Mouse (Mus musculus) heart, embryonic 15.5 days (tissue): ENCODE measurements around the gene Stn1. TPM values are rescaled to one million over a fixed set of nuclear protein-coding genes. Genes with fewer than 3 reads are reported as not detected.

Experiments
- ATAC-seq: fragments of 200-750 bp; cut with Nextera tagmentation; replicated peaks from 2 replicates; pipeline ENCODE4 v1.8.0; 2017; ENCODE audit warnings: low read depth, moderate TSS enrichment; ENCODE audit not compliant: insufficient number of reproducible peaks, insufficient read depth, low FRiP score
- H3K27ac ChIP-seq: fragments of 300-500 bp; sonication (generic); 2 replicates; pipeline ENCODE4 v1.5.1; 2015; ENCODE audit warnings: mild to moderate bottlenecking, inconsistent platforms
- H3K27me3 ChIP-seq: fragments of 300-500 bp; sonication (generic); 2 replicates; pipeline ENCODE4 v1.6.1; 2015; ENCODE audit warnings: inconsistent platforms
- H3K36me3 ChIP-seq: fragments of 300-500 bp; sonication (generic); 2 replicates; pipeline ENCODE4 v1.6.1; 2015; ENCODE audit warnings: mild to moderate bottlenecking, inconsistent platforms
- H3K4me1 ChIP-seq: fragments of 300-500 bp; sonication (generic); replicated peaks from 2 replicates; pipeline ENCODE4 v1.6.1; 2015; ENCODE audit warnings: inconsistent platforms
- H3K4me2 ChIP-seq: fragments of 300-500 bp; sonication (generic); 2 replicates; pipeline ENCODE4 v1.6.1; 2015; ENCODE audit warnings: inconsistent platforms, mild to moderate bottlenecking, moderate library complexity
- H3K4me3 ChIP-seq: fragments of 300-500 bp; sonication (generic); 2 replicates; pipeline ENCODE4 v1.5.1; 2015; ENCODE audit warnings: mild to moderate bottlenecking, inconsistent platforms
- H3K9ac ChIP-seq: fragments of 300-500 bp; sonication (generic); 2 replicates; pipeline ENCODE4 v1.6.1; 2015; ENCODE audit warnings: mild to moderate bottlenecking, inconsistent platforms
- H3K9me3 ChIP-seq: fragments of 300-500 bp; sonication (generic); replicated peaks from 2 replicates; pipeline ENCODE4 v1.6.1; 2016; ENCODE audit warnings: inconsistent platforms
- WGBS: fragments of 180-500 bp; shearing (Covaris S2); methylation state at CpG from one replicate; pipeline ENCODE4 v1.1.7; 2015; ENCODE audit warnings: mixed read lengths; 5-methylcytosine and 5-hydroxymethylcytosine counted together
- polyA plus RNA-seq: library from polyadenylated mRNA; unstranded; fragments of >200 nt; fragmentation: Nextera tagmentation; extraction: Ambion mirVana; gene quantifications from 2 replicates; pipeline ENCODE4 v1.2.1, GENCODE M21; 2015

Stn1 gene
- polyA plus RNA-seq, 1 experiment from 2014 or later = 29.0 TPM

- Histone ChIP-seq H3K4me2 (no peak overlapping the region), H3K27ac (no peak overlapping the region), H3K4me1 (peaks cover 16% of the 10 kb centered on the region), H3K4me3 (no peak overlapping the region), H3K27me3 (no peaks in the 10 kb centered on the region), H3K36me3 (no peaks in the 10 kb centered on the region), H3K9me3 (no peaks in the 10 kb centered on the region), H3K9ac (no peak overlapping the region)
- 62% methylated on average over 2 of the region's 2 CpGs for WGBS
- ATAC-seq = 0 out of 2 replicates have a peak, but pooled peaks have one; percentile 24
These were observed 45.5 kb downstream of the Stn1 start for GRCm38 (mm10) chr19:47491853-47492252.

- no peak overlapping the region for H3K4me2 ChIP-seq
- WGBS = 80% methylated on average over 3 of the region's 3 CpGs
- no peaks in the 10 kb centered on the region for H3K27me3 ChIP-seq
- ATAC-seq = no peak
- H3K9me3 ChIP-seq = no peaks in the 10 kb centered on the region
- H3K36me3 ChIP-seq = no peaks in the 10 kb centered on the region
- peaks cover 35% of the 10 kb centered on the region for H3K4me1 ChIP-seq
- no peak overlapping the region for H3K9ac ChIP-seq
- H3K27ac ChIP-seq = no peak overlapping the region
- no peak overlapping the region for H3K4me3 ChIP-seq
These were observed 48.1 kb downstream of the Stn1 start for GRCm38 (mm10) chr19:47489233-47489632.

DNA sequence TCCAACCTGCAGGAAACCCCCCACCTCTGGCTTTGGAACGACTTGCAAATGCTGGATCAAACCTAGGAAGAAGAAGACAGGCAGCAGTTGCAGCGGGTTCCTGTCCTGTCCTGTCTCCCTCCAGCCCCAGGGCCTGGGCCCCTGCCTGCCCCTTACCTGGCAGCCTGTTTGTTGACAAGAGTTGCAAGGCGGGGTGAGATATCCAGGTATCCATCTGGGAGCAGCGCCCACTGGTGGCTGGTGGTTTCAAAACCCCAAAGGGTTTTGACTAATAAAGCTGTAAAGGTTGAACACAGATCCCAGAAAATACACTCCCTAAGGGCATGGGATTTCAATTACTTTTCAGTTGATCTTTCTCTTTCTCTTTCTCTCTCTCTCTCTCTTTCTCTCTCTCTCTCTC is 49.1 kb downstream of the Stn1 start:
- Histone ChIP-seq H3K36me3 (no peaks in the 10 kb centered on the region), H3K4me3 (no peak overlapping the region), H3K9ac (no peak overlapping the region), H3K27me3 (no peaks in the 10 kb centered on the region), H3K4me2 (no peak overlapping the region), H3K4me1 (peaks cover 30% of the 10 kb centered on the region), H3K27ac (no peak overlapping the region), H3K9me3 (no peaks in the 10 kb centered on the region)
- 46% methylated on average over 4 of the region's 4 CpGs for WGBS
- ATAC-seq = no peak

GRCm38 (mm10) chr19:47487572-47487971 is 49.7 kb downstream of the Stn1 start:
- WGBS = 91% methylated on average over 9 of the region's 9 CpGs
- no peaks in the 10 kb centered on the region for H3K36me3 ChIP-seq
- no peak overlapping the region for H3K4me3 ChIP-seq
- H3K27ac ChIP-seq = no peak overlapping the region
- H3K27me3 ChIP-seq = no peaks in the 10 kb centered on the region
- H3K4me1 ChIP-seq = peaks cover 26% of the 10 kb centered on the region
- no peak overlapping the region for H3K9ac ChIP-seq
- no peak for ATAC-seq
- H3K9me3 ChIP-seq = no peaks in the 10 kb centered on the region
- H3K4me2 ChIP-seq = no peak overlapping the region

GRCm38 (mm10) chr19:47485997-47486566 is 51.2 kb downstream of the Stn1 start:
- H3K4me3 ChIP-seq = 0 out of 2 replicates have a peak overlapping the region, but pooled peaks have one; percentile 2

GRCm38 (mm10) chr19:47484110-47484509 is 53.2 kb downstream of the Stn1 start:
- Histone ChIP-seq H3K4me2 (no peak overlapping the region), H3K27me3 (no peaks in the 10 kb centered on the region), H3K9me3 (no peaks in the 10 kb centered on the region), H3K9ac (no peak overlapping the region), H3K27ac (peak overlapping the region; percentile 41), H3K36me3 (no peaks in the 10 kb centered on the region), H3K4me3 (no peak overlapping the region), H3K4me1 (peaks cover 22% of the 10 kb centered on the region)
- WGBS = 84% methylated on average over 3 of the region's 3 CpGs
- ATAC-seq = no peak

More at GRCm38 (mm10) chr19:47485997-47486566, 51.2 kb downstream of the Stn1 start:
- H3K27me3 ChIP-seq = no peaks in the 10 kb centered on the region
- peak; percentile 84 for ATAC-seq
- H3K4me1 ChIP-seq = peaks cover 22% of the 10 kb centered on the region
- 14% methylated on average over 9 of the region's 9 CpGs for WGBS
- peak overlapping the region; percentile 54 for H3K4me2 ChIP-seq
- H3K27ac ChIP-seq = peak overlapping the region; percentile 91
- H3K9me3 ChIP-seq = no peaks in the 10 kb centered on the region
- H3K9ac ChIP-seq = peak overlapping the region; percentile 16; the same call in 1 of the 2 replicates
- no peaks in the 10 kb centered on the region for H3K36me3 ChIP-seq

GRCm38 (mm10) chr19:47483346-47483745 is 54.0 kb downstream of the Stn1 start:
- no peaks in the 10 kb centered on the region for H3K36me3 ChIP-seq
- 42% methylated on average over 3 of the region's 3 CpGs for WGBS
- H3K27ac ChIP-seq = no peak overlapping the region
- peaks cover 22% of the 10 kb centered on the region for H3K4me1 ChIP-seq
- no peak overlapping the region for H3K4me2 ChIP-seq
- H3K9ac ChIP-seq = no peak overlapping the region
- no peaks in the 10 kb centered on the region for H3K27me3 ChIP-seq
- no peak overlapping the region for H3K4me3 ChIP-seq
- ATAC-seq = no peak
- H3K9me3 ChIP-seq = no peaks in the 10 kb centered on the region

DNA sequence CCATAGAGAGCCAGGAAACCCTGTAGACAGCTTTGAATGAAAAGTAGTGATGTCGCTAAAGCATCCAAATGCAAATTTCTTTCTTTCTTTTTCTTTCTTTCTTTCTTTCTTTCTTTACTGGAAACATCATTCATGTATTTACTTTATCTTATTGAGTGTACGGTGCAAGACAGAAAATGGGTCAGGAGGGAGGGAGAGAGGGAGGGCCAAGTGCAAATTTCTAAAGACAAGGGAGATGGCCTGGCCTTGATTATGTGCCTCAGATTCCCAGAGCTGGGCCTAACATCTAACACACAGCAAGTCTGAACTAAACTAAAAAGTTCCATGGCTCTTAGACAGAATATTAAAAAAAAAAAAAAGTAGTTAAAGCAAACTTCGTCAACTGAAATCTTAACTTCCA is 63.9 kb downstream of the Stn1 start:
- WGBS = 76% methylated on average over 3 of the region's 3 CpGs

DNA sequence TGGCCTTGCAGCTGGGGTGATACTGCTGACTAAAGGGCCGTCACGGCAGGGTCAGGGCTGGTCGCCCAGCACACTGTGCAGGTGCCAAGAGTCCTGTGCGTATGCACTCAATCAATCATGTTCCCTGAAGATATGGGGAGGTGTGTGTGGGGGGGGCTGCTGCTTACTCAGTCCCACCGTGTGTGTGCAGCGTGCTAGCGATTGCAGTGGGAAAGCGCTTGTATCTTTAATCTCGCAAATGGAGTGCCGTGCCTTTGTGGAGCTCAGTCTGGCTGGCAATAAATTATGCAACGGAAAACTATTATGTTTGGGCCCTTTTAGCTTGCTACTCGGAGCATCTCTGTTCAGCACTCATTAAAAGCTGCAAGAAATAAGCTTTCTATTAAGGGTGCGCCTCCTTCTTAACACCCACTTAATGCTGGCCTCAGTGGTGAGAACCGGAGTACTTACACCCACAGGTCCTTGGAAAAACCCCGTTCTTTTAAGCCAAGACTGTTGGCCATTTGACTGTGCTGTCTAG is 64.4 kb downstream of the Stn1 start:
- Histone ChIP-seq H3K4me3 (no peak overlapping the region), H3K4me2 (peak overlapping the region; percentile 32), H3K27ac (peak overlapping the region; percentile 12; the same call in 1 of the 2 replicates), H3K9ac (no peak overlapping the region), H3K4me1 (peaks cover 23% of the 10 kb centered on the region), H3K36me3 (no peaks in the 10 kb centered on the region), H3K27me3 (no peaks in the 10 kb centered on the region), H3K9me3 (no peaks in the 10 kb centered on the region)
- ATAC-seq = peak; percentile 78; the same call in 1 of the 2 replicates
- 36% methylated on average over 15 of the region's 15 CpGs for WGBS

More for the DNA sequence above, 63.9 kb downstream of the Stn1 start:
- Histone ChIP-seq H3K9ac (no peak overlapping the region), H3K27ac (no peak overlapping the region), H3K27me3 (no peaks in the 10 kb centered on the region), H3K36me3 (no peaks in the 10 kb centered on the region), H3K4me1 (peaks cover 20% of the 10 kb centered on the region), H3K9me3 (no peaks in the 10 kb centered on the region), H3K4me3 (no peak overlapping the region), H3K4me2 (peak overlapping the region; percentile 32; the same call in 1 of the 2 replicates)
- ATAC-seq = no peak

DNA sequence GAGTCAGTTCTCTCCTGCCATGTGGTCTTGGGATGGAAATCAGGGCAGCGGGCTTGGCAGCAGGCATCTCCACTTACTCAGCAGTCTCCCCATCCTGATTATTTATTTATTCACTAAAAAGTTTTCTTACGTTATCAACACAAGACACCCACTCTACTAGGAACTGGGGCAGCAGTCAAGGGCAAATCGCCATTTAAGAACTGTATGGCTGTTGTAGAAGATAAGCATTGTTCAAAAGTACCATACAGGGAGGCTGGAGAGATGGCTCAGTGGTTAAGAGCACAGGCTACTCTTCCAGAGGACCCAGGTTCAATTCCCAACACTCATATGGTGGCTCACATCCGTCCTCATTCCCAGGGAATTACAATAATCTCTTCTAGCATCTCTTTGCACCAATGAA is 65.5 kb downstream of the Stn1 start:
- WGBS = 73% methylated on average over 4 of the region's 4 CpGs
- no peak overlapping the region for H3K27ac ChIP-seq
- H3K27me3 ChIP-seq = no peaks in the 10 kb centered on the region
- no peak overlapping the region for H3K4me2 ChIP-seq
- H3K9me3 ChIP-seq = no peaks in the 10 kb centered on the region
- H3K36me3 ChIP-seq = no peaks in the 10 kb centered on the region
- H3K4me3 ChIP-seq = no peak overlapping the region
- no peak for ATAC-seq
- no peak overlapping the region for H3K9ac ChIP-seq
- peaks cover 23% of the 10 kb centered on the region for H3K4me1 ChIP-seq

- Histone ChIP-seq H3K4me2 (no peak overlapping the region), H3K9ac (no peak overlapping the region), H3K27me3 (no peaks in the 10 kb centered on the region), H3K4me3 (no peak overlapping the region), H3K9me3 (no peaks in the 10 kb centered on the region), H3K4me1 (peaks cover 28% of the 10 kb centered on the region), H3K36me3 (no peaks in the 10 kb centered on the region), H3K27ac (peak overlapping the region; percentile 7)
- WGBS = 17% methylated on average over 3 of the region's 3 CpGs
- no peak for ATAC-seq
These were observed 68.6 kb downstream of the Stn1 start for GRCm38 (mm10) chr19:47468750-47469149.

- H3K27me3 ChIP-seq = no peaks in the 10 kb centered on the region
- peaks cover 3% of the 10 kb centered on the region; the same call in 1 of the 2 replicates for H3K36me3 ChIP-seq
- no peak overlapping the region for H3K9ac ChIP-seq
- ATAC-seq = no peak
- no peaks in the 10 kb centered on the region for H3K9me3 ChIP-seq
- peaks cover 31% of the 10 kb centered on the region for H3K4me1 ChIP-seq
- H3K27ac ChIP-seq = no peak overlapping the region
- 68% methylated on average over 8 of the region's 8 CpGs for WGBS
- no peak overlapping the region for H3K4me3 ChIP-seq
- H3K4me2 ChIP-seq = no peak overlapping the region
These were observed 70.5 kb downstream of the Stn1 start for GRCm38 (mm10) chr19:47466775-47467174.
